Mouse (Mus musculus): ENCODE results near the gene Ostf1.
"Not testable (repeated sequence)": the region's sequence is repeated elsewhere in the genome, so short reads cannot be mapped to it uniquely, and the experiment has no call there.

Ostf1 gene

GRCm38 (mm10) chr19:18599051-18599450 lies 32.6 kb downstream of the Ostf1 start:
- no peak for DNase-seq (ENCODE audit: low spot score in 2 of 2)

GRCm38 (mm10) chr19:18598265-18598926 lies 33.2 kb downstream of the Ostf1 start:
- DNase-seq (ENCODE audit: low spot score in 2 of 2): no peak

GRCm38 (mm10) chr19:18597772-18598171 lies 33.9 kb downstream of the Ostf1 start:
- no peak for DNase-seq (ENCODE audit: low spot score in 2 of 2)

GRCm38 (mm10) chr19:18596876-18597275 lies 34.7 kb downstream of the Ostf1 start:
- no peak for DNase-seq (ENCODE audit: low spot score in 2 of 2)

GRCm38 (mm10) chr19:18593722-18594121 lies 37.9 kb downstream of the Ostf1 start:
- DNase-seq (ENCODE audit: low spot score in 2 of 2): no peak

- DNase-seq (ENCODE audit: low spot score in 2 of 2): no peak
These were observed 38.7 kb downstream of the Ostf1 start for GRCm38 (mm10) chr19:18592919-18593318.

- DNase-seq (ENCODE audit: low spot score in 2 of 2): peak; percentile 59 to 77
These were observed 40.7 kb downstream of the Ostf1 start for GRCm38 (mm10) chr19:18590942-18591354.

- no peak for DNase-seq (ENCODE audit: low spot score in 2 of 2)
These were observed 41.4 kb downstream of the Ostf1 start for GRCm38 (mm10) chr19:18590234-18590633.

- DNase-seq (ENCODE audit: low spot score in 2 of 2): no peak
These were observed 42.3 kb downstream of the Ostf1 start for GRCm38 (mm10) chr19:18589276-18589675.

GRCm38 (mm10) chr19:18588801-18589200 lies 42.8 kb downstream of the Ostf1 start:
- DNase-seq (ENCODE audit: low spot score in 2 of 2): not testable (repeated sequence)

GRCm38 (mm10) chr19:18588243-18588642 lies 43.4 kb downstream of the Ostf1 start:
- peak; percentile 15 to 23 for DNase-seq (ENCODE audit: low spot score in 2 of 2)

GRCm38 (mm10) chr19:18587118-18587517 lies 44.5 kb downstream of the Ostf1 start:
- DNase-seq (ENCODE audit: low spot score in 2 of 2): no peak

- no peak for DNase-seq (ENCODE audit: low spot score in 2 of 2)
These were observed 47.0 kb downstream of the Ostf1 start for GRCm38 (mm10) chr19:18584621-18585020.

GRCm38 (mm10) chr19:18583706-18584105 lies 47.9 kb downstream of the Ostf1 start:
- DNase-seq (ENCODE audit: low spot score in 2 of 2): no peak

GRCm38 (mm10) chr19:18582887-18583286 lies 48.7 kb downstream of the Ostf1 start:
- no peak for DNase-seq (ENCODE audit: low spot score in 2 of 2)

- no peak for DNase-seq (ENCODE audit: low spot score in 2 of 2)
These were observed 49.4 kb downstream of the Ostf1 start for GRCm38 (mm10) chr19:18582226-18582625.

- DNase-seq (ENCODE audit: low spot score in 2 of 2): no peak
These were observed 50.6 kb downstream of the Ostf1 start for GRCm38 (mm10) chr19:18581046-18581445.

GRCm38 (mm10) chr19:18579012-18579358 lies 52.6 kb downstream of the Ostf1 start:
- no peak for DNase-seq (ENCODE audit: low spot score in 2 of 2)

GRCm38 (mm10) chr19:18578216-18579011 lies 53.2 kb downstream of the Ostf1 start:
- no peak for DNase-seq (ENCODE audit: low spot score in 2 of 2)

GRCm38 (mm10) chr19:18577348-18577747 lies 54.3 kb downstream of the Ostf1 start:
- no peak for DNase-seq (ENCODE audit: low spot score in 2 of 2)

- no peak for DNase-seq (ENCODE audit: low spot score in 2 of 2)
These were observed 55.7 kb downstream of the Ostf1 start for GRCm38 (mm10) chr19:18575891-18576290.

GRCm38 (mm10) chr19:18573907-18574306 lies 57.7 kb downstream of the Ostf1 start:
- no peak for DNase-seq (ENCODE audit: low spot score in 2 of 2)

- no peak for DNase-seq (ENCODE audit: low spot score in 2 of 2)
These were observed 58.2 kb downstream of the Ostf1 start for GRCm38 (mm10) chr19:18573443-18573842.
